Mouse (Mus musculus): ENCODE results near the gene Cdca4.
"Not testable (repeated sequence)": the region's sequence is repeated elsewhere in the genome, so short reads cannot be mapped to it uniquely, and the experiment has no call there.

The Cdca4 gene

GRCm38 (mm10) chr12:112821974-112822373, 7.2 kb downstream of the Cdca4 start:
- DNase-seq, result no peak

- DNase-seq, result no peak
These were observed 8.0 kb downstream of the Cdca4 start for GRCm38 (mm10) chr12:112821216-112821615.

GRCm38 (mm10) chr12:112820401-112820999, 8.7 kb downstream of the Cdca4 start:
- DNase-seq, result no peak

GRCm38 (mm10) chr12:112819057-112819662, 10.1 kb downstream of the Cdca4 start:
- no peak for DNase-seq

- not testable (repeated sequence) for DNase-seq
These were observed 12.4 kb downstream of the Cdca4 start for GRCm38 (mm10) chr12:112816866-112817265.

- peak; percentile 69 for DNase-seq
These were observed 12.9 kb downstream of the Cdca4 start for GRCm38 (mm10) chr12:112816294-112816693.

GRCm38 (mm10) chr12:112814682-112815470, 14.3 kb downstream of the Cdca4 start:
- DNase-seq, result no peak

GRCm38 (mm10) chr12:112813370-112813769, 15.9 kb downstream of the Cdca4 start:
- no peak for DNase-seq

GRCm38 (mm10) chr12:112810092-112810885, 18.9 kb downstream of the Cdca4 start:
- no peak for DNase-seq

GRCm38 (mm10) chr12:112809641-112810040, 19.6 kb downstream of the Cdca4 start:
- DNase-seq, result no peak

GRCm38 (mm10) chr12:112808587-112809364, 20.4 kb downstream of the Cdca4 start, which contains the start of gene Clba1:
TSS of gene Clba1 (plus strand) at chr12:112808937.
- DNase-seq, result peak; percentile 97

- no peak for DNase-seq
These were observed 21.0 kb downstream of the Cdca4 start for GRCm38 (mm10) chr12:112808212-112808586.

- no peak for DNase-seq
These were observed 21.4 kb downstream of the Cdca4 start for GRCm38 (mm10) chr12:112807796-112808195.

- DNase-seq, result no peak
These were observed 23.2 kb downstream of the Cdca4 start for GRCm38 (mm10) chr12:112806044-112806443.

- DNase-seq, result no peak
These were observed 25.2 kb downstream of the Cdca4 start for GRCm38 (mm10) chr12:112804046-112804445.

- no peak for DNase-seq
These were observed 26.3 kb downstream of the Cdca4 start for GRCm38 (mm10) chr12:112802917-112803316.

- peak; percentile 88 for DNase-seq
These were observed 27.1 kb downstream of the Cdca4 start, which contains the start of gene Ahnak2 for GRCm38 (mm10) chr12:112801864-112802846. TSS of gene Ahnak2 (minus strand) at chr12:112802657.

GRCm38 (mm10) chr12:112800476-112800875, 28.7 kb downstream of the Cdca4 start:
- peak; percentile 77 for DNase-seq

- no peak for DNase-seq
These were observed 29.8 kb downstream of the Cdca4 start for GRCm38 (mm10) chr12:112799237-112799970.

GRCm38 (mm10) chr12:112798716-112799115, 30.5 kb downstream of the Cdca4 start:
- DNase-seq, result no peak
